Mouse (Mus musculus) liver, postnatal 0 days (tissue): Measurements from ENCODE around the gene Pmm1.

Experiments used
- CTCF ChIP-seq: sonication (generic); IDR thresholded peaks from 2 replicates; pipeline ENCODE4 v1.5.1; 2016; ENCODE audit warnings: antibody characterized with exemption, low read depth
- EP300 ChIP-seq: IDR thresholded peaks from 2 replicates; pipeline ENCODE4 v1.6.1; 2016; ENCODE audit warnings: antibody characterized with exemption, low read depth, mild to moderate bottlenecking

GRCm38 (mm10) chr15:81961078-81961451 is 335 bp upstream of the Pmm1 start:
- TF ChIP-seq CTCF (no peak), EP300 (no peak)
